Mouse (Mus musculus) stomach, embryonic 14.5 days (tissue): ENCODE measurements around the gene Ncapg. TPM values are rescaled to one million over a fixed set of nuclear protein-coding genes. Genes with fewer than 3 reads are reported as not detected.

Experiments used
- ATAC-seq: fragments of 200-750 bp; cut with Nextera tagmentation; 2 replicates; pipeline ENCODE4 v1.8.0; 2017; ENCODE audit warnings: low read depth, moderate TSS enrichment; ENCODE audit not compliant: insufficient number of reproducible peaks, insufficient read depth, low FRiP score
- H3K27ac ChIP-seq: fragments of 300-500 bp; sonication (generic); 2 replicates; pipeline ENCODE4 v1.5.1; 2014; ENCODE audit warnings: mild to moderate bottlenecking, low read length, moderate library complexity, mixed read lengths
- H3K27me3 ChIP-seq: fragments of 300-500 bp; sonication (generic); 2 replicates; pipeline ENCODE4 v1.6.1; 2014; ENCODE audit warnings: low read length, control low read depth, mixed read lengths; ENCODE audit not compliant: control insufficient read depth, insufficient read depth
- H3K36me3 ChIP-seq: fragments of 300-500 bp; sonication (generic); 2 replicates; pipeline ENCODE4 v1.6.1; 2014; ENCODE audit warnings: mild to moderate bottlenecking, control low read depth, low read length, moderate library complexity, mixed read lengths; ENCODE audit not compliant: control insufficient read depth, insufficient read depth
- H3K4me1 ChIP-seq: fragments of 300-500 bp; sonication (generic); 2 replicates; pipeline ENCODE4 v1.6.1; 2014; ENCODE audit warnings: low read length, control low read depth, mixed read lengths; ENCODE audit not compliant: control insufficient read depth, insufficient read depth
- H3K4me2 ChIP-seq: fragments of 300-500 bp; sonication (generic); replicated peaks from 2 replicates; pipeline ENCODE4 v1.6.1; 2014; ENCODE audit warnings: low read depth, low read length, control low read depth
- H3K4me3 ChIP-seq: fragments of 300-500 bp; sonication (generic); 2 replicates; pipeline ENCODE4 v1.5.1; 2014; ENCODE audit warnings: low read depth, low read length, control low read depth
- H3K9ac ChIP-seq: fragments of 300-500 bp; sonication (generic); replicated peaks from 2 replicates; pipeline ENCODE4 v1.6.1; 2014; ENCODE audit warnings: low read depth, mild to moderate bottlenecking, control low read depth, low read length, moderate library complexity, mixed read lengths
- H3K9me3 ChIP-seq: fragments of 300-500 bp; sonication (generic); 2 replicates; pipeline ENCODE4 v1.6.1; 2016; ENCODE audit warnings: low read depth, low read length, control low read depth; ENCODE audit not compliant: control insufficient read depth
- WGBS: fragments of 180-500 bp; shearing (Covaris S2); extraction: QIAGEN DNeasy Blood & Tissue Kit; methylation state at CpG from one replicate; pipeline ENCODE4 v1.1.7; 2014; 5-methylcytosine and 5-hydroxymethylcytosine counted together
- polyA plus RNA-seq: library from polyadenylated mRNA; unstranded; fragments of >200 nt; fragmentation: Nextera tagmentation; extraction: Ambion mirVana; gene quantifications from 2 replicates; pipeline ENCODE4 v1.2.1, GENCODE M21; 2014

The Ncapg gene
- polyA plus RNA-seq, 1 experiment from 2014 or later: 55.6 TPM

DNA sequence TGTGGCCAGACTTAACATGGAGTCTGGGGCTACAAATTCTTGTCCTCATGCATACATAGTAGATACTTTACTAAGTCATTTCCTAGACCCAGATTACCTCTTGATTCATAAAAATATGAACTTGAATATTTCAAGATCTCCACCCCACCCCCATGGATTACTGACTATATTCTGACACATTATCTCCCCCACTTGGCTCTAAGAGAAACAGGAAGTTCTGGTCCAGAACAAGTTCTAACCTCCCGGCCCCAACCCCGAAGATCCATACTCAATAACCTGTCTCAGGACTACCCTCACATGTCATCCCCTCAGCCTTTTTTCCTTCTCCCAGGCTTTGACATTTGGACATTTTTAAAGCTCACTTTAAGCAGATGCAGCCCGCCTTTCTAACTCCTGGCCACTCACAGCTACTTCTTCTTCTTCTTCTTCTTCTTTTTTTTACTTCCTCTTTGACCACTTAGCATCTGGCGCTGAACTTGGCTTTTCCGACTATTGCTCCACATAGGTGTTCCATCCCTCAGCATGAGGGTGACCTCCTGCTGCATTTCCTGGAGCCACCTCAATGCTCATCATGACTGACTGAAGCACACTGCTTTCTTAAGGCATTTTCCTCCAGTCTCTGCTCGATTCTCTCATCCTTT is 49.2 kb downstream of the Ncapg start:
- WGBS: 91% methylated on average over 6 of the region's 6 CpGs
- Histone ChIP-seq H3K4me3 (no peak overlapping the region), H3K9ac (no peak overlapping the region), H3K36me3 (no peaks in the 10 kb centered on the region), H3K4me2 (no peak overlapping the region), H3K27ac (no peak overlapping the region), H3K27me3 (no peaks in the 10 kb centered on the region), H3K4me1 (no peaks in the 10 kb centered on the region), H3K9me3 (no peaks in the 10 kb centered on the region)
- ATAC-seq: no peak

DNA sequence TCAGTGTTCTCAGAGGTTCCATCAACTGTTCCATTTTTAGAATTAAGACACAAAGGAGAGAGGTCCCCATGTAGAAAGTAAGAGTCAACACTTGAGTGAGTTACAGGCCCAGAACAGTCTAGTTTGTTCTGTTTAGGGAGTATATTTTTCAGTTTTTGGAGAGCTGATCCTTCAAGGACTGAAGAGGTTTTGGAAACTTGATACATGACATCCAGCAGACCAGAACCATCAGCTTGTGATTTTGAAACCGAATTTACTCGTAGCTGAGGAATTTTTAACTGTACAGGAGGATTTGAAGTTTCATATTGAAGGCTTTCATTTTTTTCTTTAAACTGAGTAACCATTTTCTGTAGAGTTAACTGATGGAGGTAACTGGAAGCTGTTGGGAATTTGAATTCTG is 64.0 kb downstream of the Ncapg start:
- no peak overlapping the region for H3K4me2 ChIP-seq
- 69% methylated on average over 2 of the region's 2 CpGs for WGBS
- H3K9me3 ChIP-seq: no peaks in the 10 kb centered on the region
- ATAC-seq: no peak
- no peak overlapping the region for H3K4me3 ChIP-seq
- H3K36me3 ChIP-seq: peaks cover 5% of the 10 kb centered on the region
- H3K4me1 ChIP-seq: no peaks in the 10 kb centered on the region
- no peaks in the 10 kb centered on the region for H3K27me3 ChIP-seq
- H3K9ac ChIP-seq: no peak overlapping the region
- H3K27ac ChIP-seq: no peak overlapping the region

DNA sequence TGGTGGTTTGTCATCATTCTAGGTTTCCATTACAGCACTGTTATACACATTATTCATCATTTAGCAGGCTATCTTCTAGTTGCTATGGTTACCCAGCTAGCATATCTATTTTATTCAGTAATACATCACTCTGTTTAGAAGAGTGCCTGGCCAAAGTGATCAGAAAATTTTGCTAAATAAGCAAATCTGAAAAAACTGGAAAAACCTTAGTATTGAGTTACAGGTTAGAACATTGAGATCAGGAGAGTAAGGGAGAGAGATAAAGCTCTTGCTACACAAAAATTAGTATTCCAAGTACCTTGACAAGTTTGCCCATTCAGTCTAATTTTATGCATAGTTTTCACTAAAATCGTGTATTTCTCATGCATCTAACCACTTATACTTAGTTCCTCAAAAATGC is 68.2 kb downstream of the Ncapg start:
- Histone ChIP-seq H3K9me3 (no peaks in the 10 kb centered on the region), H3K27ac (no peak overlapping the region), H3K4me2 (no peak overlapping the region), H3K36me3 (peaks cover 7% of the 10 kb centered on the region), H3K27me3 (no peaks in the 10 kb centered on the region), H3K4me1 (no peaks in the 10 kb centered on the region), H3K4me3 (no peak overlapping the region), H3K9ac (no peak overlapping the region)
- WGBS: 82% methylated on average over 1 of the region's 1 CpGs
- no peak for ATAC-seq

Other genes with a start within 250 kb of the Ncapg start
- gene Qdpr, start 219.7 kb upstream of the Ncapg start, polyA plus RNA-seq: 103 and 109 TPM in 2 replicates
- not detected in 2 replicates for gene Clrn2, start 216.2 kb upstream of the Ncapg start, polyA plus RNA-seq
- gene Lap3, start 176.5 kb upstream of the Ncapg start, polyA plus RNA-seq: 75.2 and 86.0 TPM in 2 replicates
- gene Med28, start 149.7 kb upstream of the Ncapg start, polyA plus RNA-seq: 218 and 247 TPM in 2 replicates
- gene Fam184b, start 30.3 kb upstream of the Ncapg start, polyA plus RNA-seq: 4.0 TPM in 2 replicates
- gene Lcorl, start 187.7 kb downstream of the Ncapg start, polyA plus RNA-seq: 40.9 and 42.4 TPM in 2 replicates